Mouse (Mus musculus) neutrophil, adult 65 days (primary cell): ENCODE measurements around the gene Pde4a. TPM values are rescaled to one million over a fixed set of nuclear protein-coding genes. Genes with fewer than 3 reads are reported as not detected.

ENCODE experiments used
- total RNA-seq: library from RNA; stranded (reverse); gene quantifications from 2 replicates; pipeline ENCODE4 v1.2.4, GENCODE M21; 2023

Pde4a gene
- total RNA-seq = 4.1 and 5.6 TPM in 2 replicates

DNA sequence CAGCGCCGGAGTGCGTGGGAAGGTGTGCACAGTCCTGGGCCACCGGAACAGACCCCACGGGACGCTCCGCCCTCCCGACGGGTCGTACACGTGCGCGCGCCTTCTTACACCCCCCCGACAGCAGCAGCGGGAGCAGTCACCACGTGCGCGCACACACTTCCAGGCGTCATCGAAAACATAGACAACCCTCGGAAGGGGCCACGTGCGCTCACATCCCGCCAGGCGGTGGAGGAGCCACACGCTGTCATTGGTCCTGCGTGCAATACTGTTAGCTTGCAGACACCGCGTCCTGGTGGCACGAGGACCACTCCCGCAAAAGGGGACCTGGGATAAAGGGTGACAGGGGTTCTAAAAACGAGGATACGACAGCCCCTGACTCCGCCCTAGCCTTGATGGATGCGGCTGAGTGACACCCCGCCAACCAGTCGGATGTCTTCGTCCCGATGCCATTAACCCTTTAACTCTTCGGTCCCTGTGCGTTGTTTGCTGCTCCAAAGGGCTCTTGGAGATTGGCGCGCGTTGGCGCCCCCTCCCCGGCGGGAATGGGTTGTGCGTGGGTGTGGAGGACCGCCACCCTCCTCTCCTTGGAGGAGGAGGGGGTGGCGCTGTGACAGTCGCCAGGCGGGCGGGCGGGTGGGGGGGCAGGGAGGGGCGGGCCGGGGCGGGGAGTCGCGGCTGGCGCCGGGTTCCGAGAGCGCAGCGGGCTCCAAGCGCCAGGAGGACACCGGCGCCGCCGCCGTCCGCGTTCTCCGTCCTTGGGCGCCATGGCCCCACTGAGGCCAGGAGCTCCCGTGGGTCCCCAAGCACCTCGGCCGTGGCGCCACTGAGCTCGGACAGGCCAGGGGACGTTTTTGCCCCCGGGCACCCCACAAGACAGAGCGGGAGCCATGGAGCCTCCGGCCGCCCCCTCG lies at the start of gene Pde4a:
Gene Pde4a (plus strand): TSS at position 674 of the 911 bp plus-strand sequence.

DNA sequence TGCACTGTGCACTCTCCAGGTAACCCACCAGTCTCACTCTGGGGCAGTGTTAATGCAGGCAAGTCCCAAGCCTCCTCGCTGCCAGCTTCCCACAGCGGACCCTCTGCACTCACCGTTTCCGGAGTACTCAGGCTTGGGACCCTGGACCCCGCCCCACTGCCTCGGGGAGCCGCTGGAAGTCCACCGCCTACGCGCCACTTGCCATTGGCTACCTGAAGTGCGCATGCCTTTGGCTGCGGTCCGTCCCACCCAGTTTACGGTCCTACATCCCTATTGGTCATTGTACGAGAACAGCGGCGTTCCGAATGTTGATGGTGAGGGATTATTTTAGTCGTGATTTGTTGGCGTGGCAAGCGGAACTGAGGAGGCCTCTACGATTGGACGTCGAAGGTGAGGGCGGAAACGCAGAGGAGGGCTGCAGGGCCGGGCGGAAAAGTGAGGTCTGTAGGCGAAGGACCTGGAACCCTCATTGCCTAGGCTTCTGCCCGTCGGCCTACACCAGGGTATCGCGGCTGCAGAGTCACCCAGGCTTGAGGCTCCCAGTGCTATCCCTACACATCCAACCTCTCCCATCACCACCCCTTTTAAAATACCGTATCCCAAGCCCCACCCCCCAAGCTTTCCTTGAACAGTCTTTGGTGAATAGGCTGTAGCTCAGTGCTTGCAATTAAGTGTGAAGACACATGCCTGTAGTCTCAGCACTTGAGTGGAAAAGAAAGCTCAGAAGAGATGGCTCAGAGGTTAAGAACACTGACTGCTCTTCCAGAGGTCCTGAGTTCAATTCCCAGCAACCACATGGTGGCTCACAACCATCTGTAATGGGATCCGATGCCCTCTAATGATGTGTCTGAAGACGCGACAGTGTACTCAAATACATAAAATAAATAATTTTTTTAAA lies 34.2 kb upstream of the Pde4a start, which contains the start of gene Tyk2:
Gene Tyk2 (minus strand): TSS at position 185 of the 898 bp plus-strand sequence.

DNA sequence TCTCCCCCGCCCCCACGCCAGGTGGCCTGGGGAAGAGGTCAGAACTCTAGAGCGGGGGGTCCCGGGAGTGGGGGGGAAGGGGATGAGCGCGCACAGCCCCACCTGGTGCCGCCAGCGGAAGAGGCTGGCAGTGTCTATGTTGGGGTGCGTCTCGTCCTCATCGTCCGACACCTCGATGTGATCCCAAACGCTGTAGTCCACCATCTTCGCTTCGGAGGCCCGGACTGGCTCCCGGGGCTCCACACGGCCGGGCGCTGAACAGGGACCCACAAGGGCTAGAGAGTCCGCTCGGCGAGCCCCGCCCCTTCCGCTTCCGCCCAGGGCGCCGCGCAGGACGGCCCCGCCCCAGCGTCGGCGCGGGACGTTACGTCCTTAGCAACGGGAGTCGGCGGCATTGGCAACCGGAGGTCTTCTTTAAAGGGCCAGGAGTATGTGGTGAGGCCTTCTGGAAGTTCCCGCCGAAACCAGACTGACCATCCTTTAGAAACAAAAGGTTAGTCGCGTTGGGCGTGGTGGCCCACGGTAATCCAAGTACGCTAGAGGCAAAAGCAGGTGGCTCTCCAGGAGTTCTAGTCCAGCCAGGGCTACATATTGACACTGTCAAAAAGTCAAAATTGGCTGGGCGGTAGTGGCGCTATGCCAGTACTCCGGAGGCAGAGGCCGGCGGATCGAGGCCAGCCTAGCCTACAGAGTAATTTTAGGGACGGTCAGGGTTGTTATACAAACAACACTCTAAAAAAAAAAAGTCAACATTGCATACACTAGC lies 15.7 kb upstream of the Pde4a start, which contains the start of gene Cdc37:
Gene Cdc37 (minus strand): TSS at position 329 of the 766 bp plus-strand sequence.

DNA sequence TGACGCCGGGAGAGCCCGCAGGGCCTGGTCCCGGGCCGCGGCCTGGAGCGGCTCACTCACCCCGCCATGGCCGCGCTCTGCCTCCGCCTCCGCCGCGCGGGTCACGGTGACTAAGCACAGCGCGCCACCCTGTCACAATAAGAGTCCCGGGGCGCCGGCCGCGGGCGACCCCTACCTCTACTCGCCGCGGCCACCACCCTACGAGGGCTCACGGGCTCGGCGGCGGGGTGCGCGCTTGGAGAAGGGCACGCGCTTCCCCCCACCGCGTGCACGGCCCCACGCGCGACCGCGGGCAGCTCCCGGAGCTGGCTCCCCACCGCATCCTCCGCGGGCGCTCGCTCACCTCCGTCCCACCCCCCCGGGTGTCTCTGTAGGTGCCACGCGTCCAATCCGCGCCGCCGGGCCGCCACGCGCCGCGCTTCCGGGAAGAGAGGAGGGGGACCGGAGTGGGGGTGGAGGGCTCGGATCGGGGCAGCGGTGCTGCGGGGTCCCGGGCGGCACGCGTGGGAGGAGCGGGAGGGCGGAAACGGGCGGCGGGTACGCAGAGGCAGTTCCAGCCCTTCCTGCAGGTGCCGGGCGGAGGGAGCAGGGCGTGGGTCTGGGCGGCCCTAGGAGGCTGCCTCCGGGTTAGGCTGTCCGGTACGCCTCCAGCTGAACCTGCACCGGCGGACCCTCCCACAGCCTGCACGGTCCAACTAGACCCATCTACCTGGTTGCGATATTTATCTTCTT lies 73.4 kb downstream of the Pde4a start, which contains the start of gene Keap1:
Gene Keap1 (minus strand): TSS at position 629 of the 732 bp plus-strand sequence.

DNA sequence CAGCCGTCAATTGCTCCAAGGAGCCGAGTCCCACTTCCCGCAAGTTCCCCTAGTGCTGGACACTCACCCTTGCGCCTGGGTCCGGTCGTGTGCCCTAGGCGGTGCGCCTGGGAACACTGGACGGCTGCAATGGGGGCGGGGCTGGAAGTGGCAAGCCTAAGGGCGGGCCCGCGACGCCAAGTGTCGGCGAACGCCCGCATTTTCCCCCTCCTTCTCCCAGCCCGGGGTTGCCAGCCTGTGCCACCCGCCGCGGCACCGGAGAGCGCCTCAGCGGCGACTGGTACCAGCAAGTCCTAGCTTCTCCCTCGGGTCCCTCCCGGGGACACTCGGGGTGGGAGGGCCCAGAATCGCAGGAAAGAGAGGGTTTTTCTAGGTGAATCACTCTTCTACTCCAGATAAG lies 82.8 kb downstream of the Pde4a start, which contains the start of gene S1pr5:
Gene S1pr5 (minus strand): TSS at position 118 of the 400 bp plus-strand sequence.

Other genes with a start within 250 kb of the Pde4a start
- gene Dnmt1, start 205.8 kb upstream of the Pde4a start, total RNA-seq = 84.1 and 97.4 TPM in 2 replicates
- gene S1pr2, start 188.9 kb upstream of the Pde4a start, total RNA-seq = 9.2 and 12.2 TPM in 2 replicates
- gene Mrpl4, start 163.0 kb upstream of the Pde4a start, total RNA-seq = 39.8 and 40.6 TPM in 2 replicates
- gene Icam1, start 149.7 kb upstream of the Pde4a start, total RNA-seq = 33.7 and 49.8 TPM in 2 replicates
- 0.63 and 0.79 TPM in 2 replicates for gene Icam4, start 136.3 kb upstream of the Pde4a start, total RNA-seq
- not detected in 2 replicates for gene Icam5, start 133.6 kb upstream of the Pde4a start, total RNA-seq
- gene Zglp1, start 98.6 kb upstream of the Pde4a start, total RNA-seq = 1.2 TPM in 1 of 2 replicates, not detected in the other
- gene Gm49373, start 92.6 kb upstream of the Pde4a start, total RNA-seq = 0.51 and 0.82 TPM in 2 replicates
- 5.1 and 13.1 TPM in 2 replicates for gene Fdx1l, start 92.1 kb upstream of the Pde4a start, total RNA-seq
- gene Gm38431, start 73.7 kb upstream of the Pde4a start, total RNA-seq = 2.6 and 6.7 TPM in 2 replicates
- gene Raver1, start 73.7 kb upstream of the Pde4a start, total RNA-seq = 46.4 and 48.2 TPM in 2 replicates
- 36.5 and 51.5 TPM in 2 replicates for gene Tyk2, start 34.5 kb upstream of the Pde4a start, total RNA-seq
- 67.0 and 69.7 TPM in 2 replicates for gene Cdc37, start 15.7 kb upstream of the Pde4a start, total RNA-seq
- 22.5 and 23.8 TPM in 2 replicates for gene Keap1, start 73.6 kb downstream of the Pde4a start, total RNA-seq
- 0.98 and 1.0 TPM in 2 replicates for gene S1pr5, start 82.7 kb downstream of the Pde4a start, total RNA-seq
- 42.8 and 57.4 TPM in 2 replicates for gene Atg4d, start 99.6 kb downstream of the Pde4a start, total RNA-seq
- gene Kri1, start 122.3 kb downstream of the Pde4a start, total RNA-seq = 85.9 and 120 TPM in 2 replicates
- gene Cdkn2d, start 125.7 kb downstream of the Pde4a start, total RNA-seq = 134 and 138 TPM in 2 replicates
- gene Ap1m2, start 146.6 kb downstream of the Pde4a start, total RNA-seq = 3.1 and 4.9 TPM in 2 replicates
- 108 and 125 TPM in 2 replicates for gene Slc44a2, start 155.0 kb downstream of the Pde4a start, total RNA-seq
- gene Ilf3, start 202.2 kb downstream of the Pde4a start, total RNA-seq = 44.6 and 51.6 TPM in 2 replicates
- 26.3 and 30.6 TPM in 2 replicates for gene Qtrt1, start 246.1 kb downstream of the Pde4a start, total RNA-seq